Mouse (Mus musculus) hindbrain, embryonic 10.5 days (tissue): Measurements from ENCODE around the gene Slc25a12. TPM values are rescaled to one million over a fixed set of nuclear protein-coding genes. Genes with fewer than 3 reads are reported as not detected.

Source experiments
- DNase-seq: peaks from one replicate; pipeline ENCODE4 v3.0.0-alpha.2; 2017; ENCODE audit warnings: low spot score
- H3K27ac ChIP-seq: fragments of 300-500 bp; sonication (generic); 2 replicates; pipeline ENCODE4 v1.5.1; 2016; ENCODE audit warnings: mild to moderate bottlenecking, moderate library complexity
- H3K27me3 ChIP-seq: fragments of 300-500 bp; sonication (generic); 2 replicates; pipeline ENCODE4 v1.6.1; 2016; ENCODE audit warnings: mild to moderate bottlenecking; ENCODE audit not compliant: poor library complexity, insufficient read depth, severe bottlenecking
- H3K36me3 ChIP-seq: fragments of 300-500 bp; sonication (generic); 2 replicates; pipeline ENCODE4 v1.6.1; 2016; ENCODE audit warnings: mild to moderate bottlenecking, moderate library complexity
- H3K4me1 ChIP-seq: fragments of 300-500 bp; sonication (generic); replicated peaks from 2 replicates; pipeline ENCODE4 v1.6.1; 2016; ENCODE audit warnings: mild to moderate bottlenecking
- H3K4me3 ChIP-seq: fragments of 300-500 bp; sonication (generic); 2 replicates; pipeline ENCODE4 v1.5.1; 2016; ENCODE audit warnings: mild to moderate bottlenecking, moderate library complexity
- H3K9me3 ChIP-seq: fragments of 300-500 bp; sonication (generic); 2 replicates; pipeline ENCODE4 v1.6.1; 2016; ENCODE audit warnings: mild to moderate bottlenecking, moderate library complexity
- WGBS: fragments of 180-500 bp; shearing (Covaris S2); methylation state at CpG from one replicate; pipeline ENCODE4 v1.1.7; 2016; 5-methylcytosine and 5-hydroxymethylcytosine counted together
- polyA plus RNA-seq: library from polyadenylated mRNA; unstranded; fragments of >200 nt; fragmentation: Nextera tagmentation; extraction: Ambion mirVana; gene quantifications from 2 replicates; pipeline ENCODE4 v1.2.1, GENCODE M21; 2016

Gene Slc25a12
- polyA plus RNA-seq, 1 experiment from 2014 or later: 36.4 TPM

- DNase-seq: no peak
- Histone ChIP-seq H3K27ac (no peak overlapping the region), H3K9me3 (peaks cover 5% of the 10 kb centered on the region; the same call in 1 of the 2 replicates), H3K4me3 (no peak overlapping the region), H3K36me3 (peaks cover 19% of the 10 kb centered on the region), H3K4me1 (no peaks in the 10 kb centered on the region), H3K27me3 (no peaks in the 10 kb centered on the region)
- 93% methylated on average over 10 of the region's 10 CpGs for WGBS
Measured at GRCm38 (mm10) chr2:71343884-71344640, 23.5 kb downstream of the Slc25a12 start.

GRCm38 (mm10) chr2:71340126-71340525 lies 27.4 kb downstream of the Slc25a12 start:
- H3K27ac ChIP-seq: no peak overlapping the region
- peaks cover 19% of the 10 kb centered on the region for H3K36me3 ChIP-seq
- H3K9me3 ChIP-seq: peaks cover 5% of the 10 kb centered on the region; the same call in 1 of the 2 replicates
- WGBS: 90% methylated on average over 5 of the region's 5 CpGs
- H3K4me3 ChIP-seq: no peak overlapping the region
- H3K27me3 ChIP-seq: no peaks in the 10 kb centered on the region
- DNase-seq: no peak
- no peaks in the 10 kb centered on the region for H3K4me1 ChIP-seq

GRCm38 (mm10) chr2:71338145-71338796 lies 29.3 kb downstream of the Slc25a12 start:
- DNase-seq: no peak
- H3K27me3 ChIP-seq: no peaks in the 10 kb centered on the region
- H3K27ac ChIP-seq: no peak overlapping the region
- H3K4me3 ChIP-seq: no peak overlapping the region
- peaks cover 9% of the 10 kb centered on the region for H3K36me3 ChIP-seq
- H3K4me1 ChIP-seq: no peaks in the 10 kb centered on the region
- no peaks in the 10 kb centered on the region for H3K9me3 ChIP-seq
- WGBS: 87% methylated on average over 12 of the region's 12 CpGs

GRCm38 (mm10) chr2:71336631-71337030 lies 30.9 kb downstream of the Slc25a12 start:
- no peak for DNase-seq
- no peak overlapping the region for H3K27ac ChIP-seq
- 90% methylated on average over 6 of the region's 6 CpGs for WGBS

GRCm38 (mm10) chr2:71336209-71336608 lies 31.3 kb downstream of the Slc25a12 start:
- 83% methylated on average over 5 of the region's 6 CpGs for WGBS
- H3K9me3 ChIP-seq: no peaks in the 10 kb centered on the region
- 0 out of 2 replicates have a peak, but pooled peaks cover 8% of the 10 kb centered on the region for H3K36me3 ChIP-seq
- H3K4me1 ChIP-seq: no peaks in the 10 kb centered on the region
- H3K4me3 ChIP-seq: no peak overlapping the region
- DNase-seq: no peak
- H3K27ac ChIP-seq: no peak overlapping the region
- no peaks in the 10 kb centered on the region for H3K27me3 ChIP-seq

More at GRCm38 (mm10) chr2:71336631-71337030, 30.9 kb downstream of the Slc25a12 start:
- no peak overlapping the region for H3K4me3 ChIP-seq
- no peaks in the 10 kb centered on the region for H3K27me3 ChIP-seq
- H3K9me3 ChIP-seq: no peaks in the 10 kb centered on the region
- H3K36me3 ChIP-seq: 0 out of 2 replicates have a peak, but pooled peaks cover 6% of the 10 kb centered on the region
- no peaks in the 10 kb centered on the region for H3K4me1 ChIP-seq

GRCm38 (mm10) chr2:71333986-71334822 lies 33.3 kb downstream of the Slc25a12 start:
- 92% methylated on average over 22 of the region's 22 CpGs for WGBS
- Histone ChIP-seq H3K9me3 (no peaks in the 10 kb centered on the region), H3K4me3 (no peak overlapping the region), H3K27ac (no peak overlapping the region), H3K36me3 (0 out of 2 replicates have a peak, but pooled peaks cover 8% of the 10 kb centered on the region), H3K27me3 (no peaks in the 10 kb centered on the region), H3K4me1 (no peaks in the 10 kb centered on the region)
- no peak for DNase-seq

GRCm38 (mm10) chr2:71329761-71330160 lies 37.8 kb downstream of the Slc25a12 start:
- 76% methylated on average over 3 of the region's 3 CpGs for WGBS
- no peak overlapping the region for H3K27ac ChIP-seq
- H3K4me1 ChIP-seq: 0 out of 2 replicates have a peak, but pooled peaks cover 2% of the 10 kb centered on the region
- 0 out of 2 replicates have a peak, but pooled peaks cover 8% of the 10 kb centered on the region for H3K36me3 ChIP-seq
- H3K27me3 ChIP-seq: no peaks in the 10 kb centered on the region
- H3K4me3 ChIP-seq: no peak overlapping the region
- no peaks in the 10 kb centered on the region for H3K9me3 ChIP-seq
- DNase-seq: no peak

- Histone ChIP-seq H3K36me3 (peaks cover 11% of the 10 kb centered on the region; the same call in 1 of the 2 replicates), H3K4me3 (no peak overlapping the region), H3K27ac (no peak overlapping the region), H3K27me3 (no peaks in the 10 kb centered on the region), H3K4me1 (0 out of 2 replicates have a peak, but pooled peaks cover 2% of the 10 kb centered on the region), H3K9me3 (no peaks in the 10 kb centered on the region)
- WGBS: 58% methylated on average over 15 of the region's 15 CpGs
- no peak for DNase-seq
Measured at GRCm38 (mm10) chr2:71328391-71329160, 39.0 kb downstream of the Slc25a12 start.

- no peaks in the 10 kb centered on the region for H3K9me3 ChIP-seq
- H3K4me1 ChIP-seq: 0 out of 2 replicates have a peak, but pooled peaks cover 2% of the 10 kb centered on the region
- H3K27ac ChIP-seq: no peak overlapping the region
- WGBS: 74% methylated on average over 2 of the region's 2 CpGs
- no peaks in the 10 kb centered on the region for H3K27me3 ChIP-seq
- DNase-seq: no peak
- H3K36me3 ChIP-seq: peaks cover 16% of the 10 kb centered on the region; the same call in 1 of the 2 replicates
- H3K4me3 ChIP-seq: no peak overlapping the region
Measured at GRCm38 (mm10) chr2:71327715-71328114, 39.8 kb downstream of the Slc25a12 start.

- H3K4me3 ChIP-seq: no peak overlapping the region
- H3K27me3 ChIP-seq: no peaks in the 10 kb centered on the region
- no peak overlapping the region for H3K27ac ChIP-seq
- no peak for DNase-seq
- H3K4me1 ChIP-seq: 0 out of 2 replicates have a peak, but pooled peaks cover 2% of the 10 kb centered on the region
- no peaks in the 10 kb centered on the region for H3K9me3 ChIP-seq
- 92% methylated on average over 11 of the region's 11 CpGs for WGBS
- H3K36me3 ChIP-seq: peaks cover 13% of the 10 kb centered on the region; the same call in 1 of the 2 replicates
Measured at GRCm38 (mm10) chr2:71326766-71327464, 40.6 kb downstream of the Slc25a12 start.

GRCm38 (mm10) chr2:71323886-71324285 lies 43.7 kb downstream of the Slc25a12 start:
- Histone ChIP-seq H3K9me3 (no peaks in the 10 kb centered on the region), H3K4me3 (no peak overlapping the region), H3K27me3 (no peaks in the 10 kb centered on the region), H3K27ac (no peak overlapping the region), H3K4me1 (0 out of 2 replicates have a peak, but pooled peaks cover 2% of the 10 kb centered on the region), H3K36me3 (peaks cover 18% of the 10 kb centered on the region)
- WGBS: 90% methylated on average over 7 of the region's 7 CpGs
- DNase-seq: no peak
